Mouse (Mus musculus) thymus, adult 2 months (tissue): ENCODE data around the gene Igdcc3.

Experiments
- CTCF ChIP-seq: fragments of 200-500 bp; IDR thresholded peaks from 2 replicates; pipeline ENCODE4 v1.5.1; 2012; ENCODE audit warnings: mild to moderate bottlenecking, control low read depth, low read length, moderate library complexity, borderline replicate concordance; ENCODE audit not compliant: control insufficient read depth, poor library complexity, insufficient read depth; ENCODE audit errors: extremely low read depth
- POLR2A ChIP-seq: fragments of 200-500 bp; IDR thresholded peaks from 2 replicates; pipeline ENCODE4 v1.6.1; 2012; ENCODE audit warnings: mild to moderate bottlenecking, low read length, control low read depth, moderate library complexity; ENCODE audit not compliant: control insufficient read depth, poor library complexity, insufficient read depth; ENCODE audit errors: extremely low read depth

DNA sequence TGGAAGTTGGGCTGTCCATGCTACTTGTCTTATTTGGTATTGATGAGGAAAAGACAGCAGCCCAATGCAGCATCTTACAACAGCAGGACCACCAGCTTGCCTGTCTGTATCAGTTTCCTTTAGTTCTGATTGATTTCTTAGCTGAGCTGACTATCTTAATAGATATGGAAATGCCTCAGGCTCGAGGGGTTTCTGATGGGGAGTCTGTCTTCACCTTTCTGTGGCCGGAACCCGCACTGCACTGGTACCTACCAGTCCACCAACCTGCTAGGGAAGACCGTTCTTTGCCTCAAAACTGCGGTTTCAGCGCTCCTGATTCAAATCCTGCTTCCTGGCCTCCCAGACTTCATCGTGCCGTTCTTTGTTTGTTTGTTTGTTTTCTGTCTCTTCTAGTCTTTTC, 20.9 kb downstream of the Igdcc3 start:
- TF ChIP-seq POLR2A (no peak), CTCF (no peak)
